Mouse (Mus musculus): ENCODE measurements around the gene Ankrd53. TPM values are rescaled to one million over a fixed set of nuclear protein-coding genes. Genes with fewer than 3 reads are reported as not detected.

Ankrd53 gene
- polyA plus RNA-seq, 1 experiment from 2014 or later, result not detected

DNA sequence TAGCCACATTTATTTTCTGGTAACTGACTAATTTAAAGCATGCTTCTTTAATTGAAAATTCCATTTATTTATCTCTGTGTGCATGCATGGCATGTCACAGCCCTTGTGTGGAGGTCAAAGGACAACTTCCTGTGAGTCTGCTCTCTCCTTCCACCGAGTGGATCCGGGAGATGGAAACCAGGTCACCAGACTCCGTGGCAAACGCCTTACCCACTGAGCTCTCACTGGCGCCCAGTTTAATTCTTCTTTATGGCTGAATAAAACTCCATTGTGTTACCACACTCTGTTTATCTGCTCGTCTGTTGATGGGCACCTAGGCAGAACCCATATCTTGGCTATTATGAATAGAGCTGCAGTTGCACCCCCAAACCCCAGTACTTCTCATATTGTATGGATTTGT lies 39.9 kb upstream of the Ankrd53 start:
- Histone ChIP-seq H3K4me1 (replicated peaks; ENCODE audit: control insufficient read depth, insufficient read depth) (no peaks in the 10 kb centered on the region), H3K9ac (ENCODE audit: low read length) (no peak overlapping the region), H3K4me2 (replicated peaks; ENCODE audit: low read depth) (no peak overlapping the region), H3K36me3 (ENCODE audit: control insufficient read depth, insufficient read depth, low read length) (no peaks in the 10 kb centered on the region), H3K27ac (replicated peaks) (no peak overlapping the region), H3K4me3 (ENCODE audit: low read depth, low read length) (no peak overlapping the region), H3K27me3 (ENCODE audit: control insufficient read depth, insufficient read depth, low read length) (peaks cover 18% of the 10 kb centered on the region; the same call in 1 of the 2 replicates), H3K9me3 (ENCODE audit: control insufficient read depth, low read length) (no peaks in the 10 kb centered on the region)
- 17% methylated on average over 6 of the region's 6 CpGs for WGBS
- no peak for TF ChIP-seq EP300 (optimal IDR thresholded peaks at IDR 0.05)
- TF ChIP-seq CTCF (IDR thresholded peaks at IDR 0.05; ENCODE audit: low read depth), result no peak
- DNase-seq (ENCODE audit: low spot score) (no peak), ATAC-seq (ENCODE audit: low FRiP score, low TSS enrichment) (no peak)

- H3K9ac ChIP-seq (ENCODE audit: low read length), result no peak overlapping the region
- TF ChIP-seq CTCF (IDR thresholded peaks at IDR 0.05; ENCODE audit: low read depth), result peak; percentile 59
- TF ChIP-seq EP300 (optimal IDR thresholded peaks at IDR 0.05), result no peak
- no peaks in the 10 kb centered on the region for H3K9me3 ChIP-seq (ENCODE audit: control insufficient read depth, low read length)
- DNase-seq (ENCODE audit: low spot score), result no peak
- H3K27me3 ChIP-seq (ENCODE audit: control insufficient read depth, insufficient read depth, low read length), result peaks cover 4% of the 10 kb centered on the region; the same call in 1 of the 2 replicates
- 46% methylated on average over 4 of the region's 4 CpGs for WGBS
- no peak overlapping the region for H3K4me2 ChIP-seq (replicated peaks; ENCODE audit: low read depth)
- H3K4me1 ChIP-seq (replicated peaks; ENCODE audit: control insufficient read depth, insufficient read depth), result no peaks in the 10 kb centered on the region
- ATAC-seq (ENCODE audit: low FRiP score, low TSS enrichment), result no peak
- H3K27ac ChIP-seq (replicated peaks), result no peak overlapping the region
- H3K36me3 ChIP-seq (ENCODE audit: control insufficient read depth, insufficient read depth, low read length), result no peaks in the 10 kb centered on the region
- no peak overlapping the region for H3K4me3 ChIP-seq (ENCODE audit: low read depth, low read length)
Observed at GRCm38 (mm10) chr6:83727178-83727577, 35.3 kb upstream of the Ankrd53 start.

GRCm38 (mm10) chr6:83728488-83728887 lies 34.0 kb upstream of the Ankrd53 start:
- Histone ChIP-seq H3K27ac (replicated peaks) (no peak overlapping the region), H3K4me1 (replicated peaks; ENCODE audit: control insufficient read depth, insufficient read depth) (no peaks in the 10 kb centered on the region), H3K4me3 (ENCODE audit: low read depth, low read length) (no peak overlapping the region), H3K36me3 (ENCODE audit: control insufficient read depth, insufficient read depth, low read length) (no peaks in the 10 kb centered on the region), H3K9me3 (ENCODE audit: control insufficient read depth, low read length) (no peaks in the 10 kb centered on the region), H3K4me2 (replicated peaks; ENCODE audit: low read depth) (no peak overlapping the region), H3K9ac (ENCODE audit: low read length) (no peak overlapping the region), H3K27me3 (ENCODE audit: control insufficient read depth, insufficient read depth, low read length) (0 out of 2 replicates have a peak, but pooled peaks cover under 1% of the 10 kb centered on the region)
- DNase-seq (ENCODE audit: low spot score) (peak; percentile 37), ATAC-seq (ENCODE audit: low FRiP score, low TSS enrichment) (no peak)
- TF ChIP-seq EP300 (optimal IDR thresholded peaks at IDR 0.05), result no peak
- TF ChIP-seq CTCF (IDR thresholded peaks at IDR 0.05; ENCODE audit: low read depth), result peak; percentile 69
- WGBS, result 85% methylated on average over 3 of the region's 3 CpGs

- Histone ChIP-seq H3K4me1 (replicated peaks; ENCODE audit: control insufficient read depth, insufficient read depth) (no peaks in the 10 kb centered on the region), H3K36me3 (ENCODE audit: control insufficient read depth, insufficient read depth, low read length) (no peaks in the 10 kb centered on the region), H3K27me3 (ENCODE audit: control insufficient read depth, insufficient read depth, low read length) (no peaks in the 10 kb centered on the region), H3K4me3 (ENCODE audit: low read depth, low read length) (no peak overlapping the region), H3K9me3 (ENCODE audit: control insufficient read depth, low read length) (no peaks in the 10 kb centered on the region), H3K4me2 (replicated peaks; ENCODE audit: low read depth) (no peak overlapping the region), H3K9ac (ENCODE audit: low read length) (no peak overlapping the region), H3K27ac (replicated peaks) (no peak overlapping the region)
- TF ChIP-seq EP300 (optimal IDR thresholded peaks at IDR 0.05) (no peak), CTCF (IDR thresholded peaks at IDR 0.05; ENCODE audit: low read depth) (no peak)
- DNase-seq (ENCODE audit: low spot score) (no peak), ATAC-seq (ENCODE audit: low FRiP score, low TSS enrichment) (no peak)
- WGBS, result 57% methylated on average over 14 of the region's 14 CpGs
Observed at GRCm38 (mm10) chr6:83729350-83729970, 33.0 kb upstream of the Ankrd53 start.

DNA sequence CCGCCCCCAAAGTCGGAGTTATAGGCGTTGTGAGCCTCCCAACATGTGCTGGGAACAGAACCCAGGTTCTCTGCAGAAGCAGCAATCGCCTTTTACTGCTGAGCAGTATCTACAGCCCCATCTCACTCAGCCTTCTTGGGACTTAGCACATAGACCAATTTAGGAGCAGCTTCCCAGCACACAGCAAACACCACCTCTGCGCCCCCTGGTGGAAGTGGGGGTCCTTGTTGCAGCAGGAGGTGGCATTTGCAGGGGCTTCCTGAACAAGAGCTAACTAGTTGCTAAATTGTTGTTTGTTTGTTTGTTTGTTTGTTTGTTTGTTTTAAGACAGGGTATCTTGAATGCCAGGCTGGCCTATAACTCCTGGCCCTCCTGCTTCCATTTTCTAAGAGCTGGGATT lies 31.3 kb upstream of the Ankrd53 start:
- Histone ChIP-seq H3K9ac (ENCODE audit: low read length) (no peak overlapping the region), H3K9me3 (ENCODE audit: control insufficient read depth, low read length) (no peaks in the 10 kb centered on the region), H3K27ac (replicated peaks) (no peak overlapping the region), H3K27me3 (ENCODE audit: control insufficient read depth, insufficient read depth, low read length) (no peaks in the 10 kb centered on the region), H3K4me2 (replicated peaks; ENCODE audit: low read depth) (no peak overlapping the region), H3K4me3 (ENCODE audit: low read depth, low read length) (no peak overlapping the region), H3K4me1 (replicated peaks; ENCODE audit: control insufficient read depth, insufficient read depth) (no peaks in the 10 kb centered on the region), H3K36me3 (ENCODE audit: control insufficient read depth, insufficient read depth, low read length) (no peaks in the 10 kb centered on the region)
- DNase-seq (ENCODE audit: low spot score), result peak; percentile 76
- peak; percentile 87 for TF ChIP-seq CTCF (IDR thresholded peaks at IDR 0.05; ENCODE audit: low read depth)
- TF ChIP-seq EP300 (optimal IDR thresholded peaks at IDR 0.05), result no peak
- no peak for ATAC-seq (ENCODE audit: low FRiP score, low TSS enrichment)
- WGBS, result 16% methylated on average over 5 of the region's 5 CpGs

- no peak overlapping the region for H3K9ac ChIP-seq (ENCODE audit: low read length)
- H3K27me3 ChIP-seq (ENCODE audit: control insufficient read depth, insufficient read depth, low read length), result no peaks in the 10 kb centered on the region
- no peak overlapping the region for H3K4me2 ChIP-seq (replicated peaks; ENCODE audit: low read depth)
- TF ChIP-seq EP300 (optimal IDR thresholded peaks at IDR 0.05) (no peak), CTCF (IDR thresholded peaks at IDR 0.05; ENCODE audit: low read depth) (no peak)
- DNase-seq (ENCODE audit: low spot score), result no peak
- H3K36me3 ChIP-seq (ENCODE audit: control insufficient read depth, insufficient read depth, low read length), result no peaks in the 10 kb centered on the region
- WGBS, result 32% methylated on average over 13 of the region's 13 CpGs
- ATAC-seq (ENCODE audit: low FRiP score, low TSS enrichment), result no peak
- no peak overlapping the region for H3K27ac ChIP-seq (replicated peaks)
- no peaks in the 10 kb centered on the region for H3K9me3 ChIP-seq (ENCODE audit: control insufficient read depth, low read length)
- no peaks in the 10 kb centered on the region for H3K4me1 ChIP-seq (replicated peaks; ENCODE audit: control insufficient read depth, insufficient read depth)
- no peak overlapping the region for H3K4me3 ChIP-seq (ENCODE audit: low read depth, low read length)
Observed at GRCm38 (mm10) chr6:83737311-83737710, 25.1 kb upstream of the Ankrd53 start.
